Mouse (Mus musculus) liver, embryonic 12.5 days (tissue): ENCODE results near the gene Glp1r. TPM values are rescaled to one million over a fixed set of nuclear protein-coding genes. Genes with fewer than 3 reads are reported as not detected.

Experiments
- ATAC-seq: fragments of 200-750 bp; cut with Nextera tagmentation; 2 replicates; pipeline ENCODE4 v1.8.0; 2017; ENCODE audit warnings: moderate number of reproducible peaks, mild to moderate bottlenecking, moderate library complexity
- H3K27ac ChIP-seq: fragments of 300-500 bp; sonication (generic); 2 replicates; pipeline ENCODE4 v1.5.1; 2016; ENCODE audit warnings: mild to moderate bottlenecking
- H3K27me3 ChIP-seq: fragments of 300-500 bp; sonication (generic); replicated peaks from 2 replicates; pipeline ENCODE4 v1.6.1; 2016; ENCODE audit warnings: mild to moderate bottlenecking, moderate library complexity
- H3K36me3 ChIP-seq: fragments of 300-500 bp; sonication (generic); 2 replicates; pipeline ENCODE4 v1.6.1; 2016; ENCODE audit warnings: mild to moderate bottlenecking, moderate library complexity
- H3K4me1 ChIP-seq: fragments of 300-500 bp; sonication (generic); 2 replicates; pipeline ENCODE4 v1.6.1; 2016
- H3K4me2 ChIP-seq: fragments of 300-500 bp; sonication (generic); 2 replicates; pipeline ENCODE4 v1.6.1; 2016; ENCODE audit warnings: mild to moderate bottlenecking, moderate library complexity
- H3K4me3 ChIP-seq: fragments of 300-500 bp; sonication (generic); 2 replicates; pipeline ENCODE4 v1.5.1; 2016; ENCODE audit warnings: mild to moderate bottlenecking, moderate library complexity
- H3K9ac ChIP-seq: fragments of 300-500 bp; sonication (generic); 2 replicates; pipeline ENCODE4 v1.6.1; 2016; ENCODE audit warnings: mild to moderate bottlenecking, moderate library complexity
- H3K9me3 ChIP-seq: fragments of 300-500 bp; sonication (generic); replicated peaks from 2 replicates; pipeline ENCODE4 v1.6.1; 2016; ENCODE audit warnings: mild to moderate bottlenecking, moderate library complexity
- WGBS: fragments of 180-500 bp; shearing (Covaris S2); methylation state at CpG from one replicate; pipeline ENCODE4 v1.1.7; 2016; ENCODE audit not compliant: insufficient replicate concordance; 5-methylcytosine and 5-hydroxymethylcytosine counted together
- polyA plus RNA-seq: library from polyadenylated mRNA; unstranded; fragments of >200 nt; fragmentation: Nextera tagmentation; extraction: Ambion mirVana; gene quantifications from 2 replicates; pipeline ENCODE4 v1.2.1, GENCODE M21; 2016

Gene Glp1r
- polyA plus RNA-seq, 1 experiment from 2014 or later: 0.06 TPM

GRCm38 (mm10) chr17:30914264-30914663, 12.6 kb downstream of the Glp1r start:
- no peaks in the 10 kb centered on the region for H3K36me3 ChIP-seq
- no peak for ATAC-seq
- H3K4me1 ChIP-seq: no peaks in the 10 kb centered on the region
- no peak overlapping the region for H3K4me3 ChIP-seq
- no peak overlapping the region for H3K27ac ChIP-seq
- no peak overlapping the region for H3K4me2 ChIP-seq
- no peaks in the 10 kb centered on the region for H3K9me3 ChIP-seq
- 0 out of 2 replicates have a peak, but pooled peaks cover 5% of the 10 kb centered on the region for H3K27me3 ChIP-seq
- no peak overlapping the region for H3K9ac ChIP-seq

DNA sequence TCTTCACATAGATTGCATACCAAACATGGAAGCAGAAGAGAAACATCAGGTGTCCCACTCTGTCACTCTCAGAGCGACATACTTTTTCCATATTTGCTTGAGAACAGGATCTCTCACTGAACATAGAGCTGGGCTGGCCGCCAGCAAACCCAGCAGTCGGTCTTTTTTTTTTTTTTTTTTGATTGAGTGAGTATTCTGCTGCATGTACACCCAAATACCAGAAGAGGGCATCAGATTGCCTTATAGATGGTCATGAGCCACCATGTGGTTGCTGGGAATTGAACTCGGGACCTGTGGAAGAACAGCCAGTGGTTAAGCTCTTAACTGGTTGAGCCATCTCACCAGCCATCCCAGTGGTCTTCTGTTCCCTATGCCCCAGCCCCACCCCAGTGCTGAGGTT, 21.9 kb downstream of the Glp1r start:
- 53% methylated on average over 4 of the region's 4 CpGs for WGBS
- ATAC-seq: no peak
- Histone ChIP-seq H3K4me3 (no peak overlapping the region), H3K9me3 (no peaks in the 10 kb centered on the region), H3K9ac (no peak overlapping the region), H3K4me1 (no peaks in the 10 kb centered on the region), H3K27ac (no peak overlapping the region), H3K36me3 (no peaks in the 10 kb centered on the region), H3K27me3 (no peaks in the 10 kb centered on the region; the same call in 1 of the 2 replicates), H3K4me2 (no peak overlapping the region)

GRCm38 (mm10) chr17:30930827-30931226, 29.2 kb downstream of the Glp1r start:
- 59% methylated on average over 7 of the region's 7 CpGs for WGBS
- H3K9ac ChIP-seq: no peak overlapping the region

DNA sequence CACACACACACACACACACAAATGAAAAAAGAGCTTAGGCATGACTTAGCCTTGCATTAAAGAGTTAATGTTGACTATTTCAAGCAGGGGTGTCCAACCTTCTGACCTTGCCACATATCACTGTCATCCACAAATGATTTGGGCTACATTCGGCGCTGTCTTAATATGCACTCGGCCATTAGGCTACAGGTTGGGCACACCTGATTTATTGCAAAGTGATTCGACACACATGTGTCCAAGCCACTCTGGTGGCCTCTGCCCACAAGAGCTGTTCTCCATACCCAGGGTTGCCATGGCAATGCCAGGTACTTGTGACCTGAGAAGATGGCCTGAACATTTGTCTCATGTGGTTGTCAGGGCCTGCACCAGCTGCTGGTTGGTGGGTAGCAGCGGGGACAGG, 31.2 kb downstream of the Glp1r start:
- H3K9ac ChIP-seq: no peak overlapping the region
- ATAC-seq: no peak
- 75% methylated on average over 5 of the region's 5 CpGs for WGBS

More at GRCm38 (mm10) chr17:30930827-30931226, 29.2 kb downstream of the Glp1r start:
- no peaks in the 10 kb centered on the region for H3K36me3 ChIP-seq
- no peaks in the 10 kb centered on the region; the same call in 1 of the 2 replicates for H3K27me3 ChIP-seq
- H3K4me2 ChIP-seq: no peak overlapping the region
- no peak overlapping the region for H3K27ac ChIP-seq
- H3K4me1 ChIP-seq: 0 out of 2 replicates have a peak, but pooled peaks cover 5% of the 10 kb centered on the region
- H3K4me3 ChIP-seq: no peak overlapping the region
- ATAC-seq: no peak
- no peaks in the 10 kb centered on the region for H3K9me3 ChIP-seq

GRCm38 (mm10) chr17:30935301-30935700, 33.7 kb downstream of the Glp1r start:
- H3K9ac ChIP-seq: no peak overlapping the region
- H3K4me2 ChIP-seq: no peak overlapping the region
- no peaks in the 10 kb centered on the region for H3K36me3 ChIP-seq
- H3K4me1 ChIP-seq: 0 out of 2 replicates have a peak, but pooled peaks cover 5% of the 10 kb centered on the region
- H3K9me3 ChIP-seq: no peaks in the 10 kb centered on the region
- H3K27ac ChIP-seq: no peak overlapping the region
- no peak overlapping the region for H3K4me3 ChIP-seq
- 55% methylated on average over 5 of the region's 5 CpGs for WGBS
- no peak for ATAC-seq
- no peaks in the 10 kb centered on the region for H3K27me3 ChIP-seq

More for the DNA sequence above, 31.2 kb downstream of the Glp1r start:
- Histone ChIP-seq H3K4me3 (no peak overlapping the region), H3K27ac (no peak overlapping the region), H3K36me3 (no peaks in the 10 kb centered on the region), H3K27me3 (no peaks in the 10 kb centered on the region), H3K4me2 (no peak overlapping the region), H3K4me1 (0 out of 2 replicates have a peak, but pooled peaks cover 5% of the 10 kb centered on the region), H3K9me3 (no peaks in the 10 kb centered on the region)

DNA sequence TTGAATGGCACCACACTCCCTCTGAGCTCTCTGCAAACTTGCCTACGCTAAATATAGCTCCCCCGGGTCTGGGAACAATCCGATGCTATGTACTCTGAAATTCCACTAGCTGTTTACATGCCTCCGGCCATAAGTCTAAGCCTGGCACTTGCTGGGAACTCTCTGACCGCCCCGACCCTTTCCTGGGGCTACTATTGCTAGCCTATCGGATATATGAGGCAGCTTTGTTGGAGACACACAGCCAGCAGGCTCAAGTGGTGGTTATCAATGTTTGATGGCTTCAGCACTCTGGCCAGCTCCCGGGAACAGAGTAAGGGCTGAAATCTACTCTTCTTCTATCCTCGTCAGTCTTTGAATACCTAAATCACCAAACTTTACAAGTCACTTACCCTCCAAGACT, 36.9 kb downstream of the Glp1r start:
- WGBS: 47% methylated on average over 9 of the region's 9 CpGs

DNA sequence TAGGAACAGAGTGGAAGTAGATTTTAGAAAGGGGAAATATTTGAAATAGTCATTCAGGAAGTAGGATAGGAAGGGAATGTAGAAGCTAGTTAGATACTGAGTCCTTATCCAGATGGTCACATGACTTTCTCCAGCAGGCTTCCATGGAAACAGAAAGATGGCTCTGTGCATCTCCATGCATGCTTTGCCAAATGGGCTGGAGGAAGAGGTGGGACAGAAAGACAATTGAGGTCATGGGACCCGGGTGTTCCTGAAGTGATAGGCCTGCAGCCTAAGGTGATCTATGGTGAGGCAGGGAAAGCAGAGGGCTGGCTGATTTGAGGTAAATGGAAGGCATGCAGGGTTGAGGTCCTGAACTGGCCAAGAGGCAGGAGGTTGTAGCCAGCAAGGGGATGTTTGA, 46.8 kb downstream of the Glp1r start:
- H3K4me1 ChIP-seq: no peaks in the 10 kb centered on the region
- H3K9ac ChIP-seq: no peak overlapping the region
- WGBS: 25% methylated on average over 1 of the region's 1 CpGs
- no peak overlapping the region for H3K27ac ChIP-seq
- no peak for ATAC-seq
- no peaks in the 10 kb centered on the region for H3K36me3 ChIP-seq
- H3K9me3 ChIP-seq: no peaks in the 10 kb centered on the region
- H3K4me3 ChIP-seq: no peak overlapping the region
- H3K4me2 ChIP-seq: no peak overlapping the region
- peaks cover 7% of the 10 kb centered on the region; the same call in 1 of the 2 replicates for H3K27me3 ChIP-seq

More for the DNA sequence above, 36.9 kb downstream of the Glp1r start:
- Histone ChIP-seq H3K36me3 (no peaks in the 10 kb centered on the region), H3K4me2 (no peak overlapping the region), H3K27me3 (no peaks in the 10 kb centered on the region), H3K9me3 (no peaks in the 10 kb centered on the region), H3K27ac (no peak overlapping the region), H3K4me3 (no peak overlapping the region), H3K9ac (no peak overlapping the region), H3K4me1 (no peaks in the 10 kb centered on the region)
- no peak for ATAC-seq

GRCm38 (mm10) chr17:30950780-30951179, 49.2 kb downstream of the Glp1r start:
- no peak overlapping the region for H3K9ac ChIP-seq
- H3K27me3 ChIP-seq: peaks cover 7% of the 10 kb centered on the region; the same call in 1 of the 2 replicates
- no peaks in the 10 kb centered on the region for H3K9me3 ChIP-seq
- H3K27ac ChIP-seq: no peak overlapping the region
- H3K4me3 ChIP-seq: no peak overlapping the region
- no peak for ATAC-seq
- no peaks in the 10 kb centered on the region for H3K4me1 ChIP-seq
- 4% methylated on average over 7 of the region's 7 CpGs for WGBS
- no peaks in the 10 kb centered on the region for H3K36me3 ChIP-seq
- no peak overlapping the region for H3K4me2 ChIP-seq

GRCm38 (mm10) chr17:30951600-30951999, 50.0 kb downstream of the Glp1r start:
- 56% methylated on average over 8 of the region's 8 CpGs for WGBS
- Histone ChIP-seq H3K27ac (no peak overlapping the region), H3K4me3 (no peak overlapping the region), H3K4me2 (no peak overlapping the region), H3K4me1 (no peaks in the 10 kb centered on the region), H3K27me3 (peaks cover 7% of the 10 kb centered on the region; the same call in 1 of the 2 replicates), H3K36me3 (no peaks in the 10 kb centered on the region), H3K9ac (no peak overlapping the region), H3K9me3 (no peaks in the 10 kb centered on the region)
- ATAC-seq: no peak

- Histone ChIP-seq H3K27ac (no peak within 1 kb of the TSS), H3K4me1 (no peaks in the 10 kb centered on the region), H3K9me3 (no peaks in the 10 kb centered on the region), H3K4me2 (no peak within 1 kb of the TSS), H3K36me3 (no peaks in the 10 kb centered on the region), H3K27me3 (no peaks in the 10 kb centered on the region), H3K4me3 (no peak within 1 kb of the TSS), H3K9ac (no peak within 1 kb of the TSS)
- ATAC-seq: no peak
- WGBS: 54% methylated on average over 10 of the region's 10 CpGs
Observed at GRCm38 (mm10) chr17:30954340-30954739, 52.7 kb downstream of the Glp1r start, which contains the start of gene Umodl1. Gene Umodl1, plus strand, starts transcription at chr17:30954640.

GRCm38 (mm10) chr17:30961936-30962592, 60.4 kb downstream of the Glp1r start:
- H3K27me3 ChIP-seq: no peaks in the 10 kb centered on the region
- H3K27ac ChIP-seq: no peak overlapping the region
- H3K4me1 ChIP-seq: no peaks in the 10 kb centered on the region
- no peak overlapping the region for H3K9ac ChIP-seq
- WGBS: 34% methylated on average over 7 of the region's 7 CpGs
- H3K4me2 ChIP-seq: no peak overlapping the region
- H3K36me3 ChIP-seq: no peaks in the 10 kb centered on the region
- ATAC-seq: no peak
- no peaks in the 10 kb centered on the region for H3K9me3 ChIP-seq
- no peak overlapping the region for H3K4me3 ChIP-seq

DNA sequence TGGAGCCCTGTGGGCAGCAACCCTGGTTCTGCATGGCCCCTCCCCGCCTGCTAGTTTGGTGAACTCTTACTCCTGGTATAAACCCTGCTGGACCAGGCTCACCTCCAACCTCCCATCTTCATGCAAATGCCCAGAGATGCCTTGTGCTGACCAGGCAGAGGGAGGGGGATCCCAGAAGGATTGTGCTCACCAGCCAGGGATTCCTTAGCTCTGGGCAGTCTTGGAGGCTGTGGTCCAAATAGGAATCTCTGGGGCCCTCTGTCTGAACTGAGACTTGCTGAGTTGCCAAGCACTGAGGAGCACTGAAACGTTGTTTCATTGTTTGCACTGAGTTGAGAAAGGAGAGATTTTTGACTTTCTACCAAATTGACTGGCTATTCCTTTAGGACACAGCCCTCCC, 61.3 kb downstream of the Glp1r start:
- Histone ChIP-seq H3K36me3 (no peaks in the 10 kb centered on the region), H3K9ac (no peak overlapping the region), H3K9me3 (no peaks in the 10 kb centered on the region), H3K27me3 (no peaks in the 10 kb centered on the region), H3K4me3 (no peak overlapping the region), H3K27ac (no peak overlapping the region), H3K4me2 (no peak overlapping the region), H3K4me1 (no peaks in the 10 kb centered on the region)
- 29% methylated on average over 2 of the region's 2 CpGs for WGBS
- ATAC-seq: no peak

DNA sequence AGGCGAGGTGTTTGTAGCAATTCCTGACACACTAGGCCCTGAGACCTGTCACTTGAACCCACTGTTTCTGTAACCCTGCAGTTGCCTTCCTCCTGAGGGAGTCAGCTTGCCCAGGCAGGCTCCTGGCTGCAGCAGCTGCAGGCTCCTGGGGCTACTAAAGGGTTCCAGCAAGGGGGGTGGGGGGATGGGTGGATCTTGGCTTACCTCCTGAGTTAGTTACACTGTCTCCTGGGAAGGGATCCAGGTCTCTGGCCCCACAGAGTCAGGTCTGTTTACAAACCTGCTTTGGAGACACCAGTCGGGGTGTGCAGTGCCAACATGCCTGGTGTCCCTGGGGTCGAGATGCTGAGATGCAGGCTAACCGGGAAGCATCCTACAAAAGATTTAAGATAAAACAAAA, 68.4 kb downstream of the Glp1r start:
- Histone ChIP-seq H3K9ac (no peak overlapping the region), H3K36me3 (no peaks in the 10 kb centered on the region), H3K4me1 (no peaks in the 10 kb centered on the region), H3K27ac (no peak overlapping the region), H3K4me3 (no peak overlapping the region), H3K9me3 (no peaks in the 10 kb centered on the region), H3K27me3 (no peaks in the 10 kb centered on the region), H3K4me2 (no peak overlapping the region)
- WGBS: 48% methylated on average over 4 of the region's 4 CpGs
- ATAC-seq: no peak
